Comparison of ENCODE assay signal across 32 mouse cellular contexts in the genomic region with DNA sequence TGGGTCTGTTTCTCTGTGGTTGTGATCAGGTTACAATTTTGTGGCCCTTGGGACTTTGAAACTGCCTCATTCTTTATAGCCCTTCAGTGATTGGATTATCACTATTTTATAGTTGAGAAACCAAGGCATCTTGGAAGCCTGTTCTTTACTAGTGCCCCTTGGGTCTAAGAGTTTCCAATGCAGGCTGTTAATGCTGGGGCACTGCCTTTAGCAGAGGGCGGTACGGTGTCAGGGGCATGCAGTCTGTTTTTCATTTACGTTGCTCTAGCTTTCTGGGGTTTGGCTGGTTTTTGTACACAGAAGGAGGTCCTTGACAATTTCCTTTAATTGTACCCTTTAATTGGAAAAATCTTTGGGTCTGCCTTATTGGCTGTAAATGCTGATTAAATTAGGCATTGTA. TPM values are rescaled to one million over a fixed set of nuclear protein-coding genes. Genes with fewer than 3 reads are reported as not detected.
A peak's percentile ranks its signal among the peaks of the same experiment; 100 is the strongest.
DNase-seq lines count a peak whose midpoint lies in the region; ATAC-seq lines count a peak whose summit lies in the region.
"Had no signal": no experiment of that assay in that cellular context is flagged by ENCODE, and none has a peak within 500 bp of the region (broad histone marks: within the 10 kb centered on the region; RNA-seq: fewer than 3 reads in every experiment).

No protein-coding gene starts in this region.

- no peak overlapping the region for H3K4me2 ChIP-seq in embryonic facial prominence, embryonic 13.5 days
- no peak overlapping the region for H3K4me2 ChIP-seq in embryonic facial prominence, embryonic 15.5 days (replicated peaks)
- no peak overlapping the region for H3K4me2 ChIP-seq in limb, embryonic 13.5 days (replicated peaks)
- H3K4me2 ChIP-seq: embryonic facial prominence, embryonic 12.5 days; heart, embryonic 13.5 days; hindbrain, embryonic 14.5 days; intestine, embryonic 15.5 days had no signal

- no peaks in the 10 kb centered on the region for H3K27me3 ChIP-seq in embryonic facial prominence, embryonic 13.5 days
- H3K27me3 ChIP-seq in embryonic facial prominence, embryonic 15.5 days = no peaks in the 10 kb centered on the region
- no peaks in the 10 kb centered on the region for H3K27me3 ChIP-seq in limb, embryonic 10.5 days (ENCODE audit: low read depth, poor library complexity, severe bottlenecking)
- no peaks in the 10 kb centered on the region for H3K27me3 ChIP-seq in limb, embryonic 13.5 days
- H3K27me3 ChIP-seq: embryonic facial prominence, embryonic 12.5 days; heart, embryonic 13.5 days; intestine, embryonic 15.5 days; Patski had no signal

- H3K27ac ChIP-seq in embryonic facial prominence, embryonic 13.5 days = peak overlapping the region; percentile 17; the same call in 1 of the 2 replicates
- H3K27ac ChIP-seq in embryonic facial prominence, embryonic 15.5 days (replicated peaks) = peak overlapping the region; percentile 45; the same call in 1 of the 2 replicates
- peak overlapping the region; percentile 71 for H3K27ac ChIP-seq in limb, embryonic 10.5 days
- H3K27ac ChIP-seq in limb, embryonic 13.5 days = no peak overlapping the region; the same call in 1 of the 2 replicates
- H3K27ac ChIP-seq: heart, embryonic 10.5 days; heart, embryonic 13.5 days; hindbrain, embryonic 14.5 days; hindbrain, postnatal 0 days; intestine, embryonic 15.5 days had no signal

- DNase-seq in limb, embryonic 10.5 days (ENCODE audit: low spot score) = no peak
- DNase-seq in layer of hippocampus, adult 8-10 months (ENCODE audit: low spot score in 2 of 2) = no peak
- DNase-seq in cerebellum, adult 18-20 months = no peak
- no peak for DNase-seq in B cell, adult 2 months
- DNase-seq in adrenal gland, adult 8-10 months = no peak
- DNase-seq: adrenal gland, postnatal 25 days; cerebellum, adult 2 months; cerebellum, postnatal 10 days; cerebellum, postnatal 36 days; embryo, embryonic 11 days; forebrain, postnatal 0 days; gastrocnemius, postnatal 25 days; heart, adult 18-20 months; heart, postnatal 14 days; heart, postnatal 4 days; kidney, adult 11 months had no signal

- ATAC-seq in embryonic facial prominence, embryonic 13.5 days (ENCODE audit: insufficient number of reproducible peaks, insufficient read depth, low FRiP score, low TSS enrichment, low read depth) = no peak
- no peak for ATAC-seq in embryonic facial prominence, embryonic 15.5 days (ENCODE audit: insufficient number of reproducible peaks, low FRiP score, low TSS enrichment, low read depth)
- peak; percentile 62; the same call in 1 of the 2 replicates for ATAC-seq in limb, embryonic 13.5 days (ENCODE audit: low FRiP score, low read depth)
- ATAC-seq: forebrain, embryonic 14.5 days; forebrain, postnatal 0 days; hindbrain, postnatal 0 days; intestine, embryonic 15.5 days; Patski had no signal

- no peaks in the 10 kb centered on the region for H3K9me3 ChIP-seq in embryonic facial prominence, embryonic 13.5 days
- no peaks in the 10 kb centered on the region for H3K9me3 ChIP-seq in embryonic facial prominence, embryonic 15.5 days (replicated peaks)
- H3K9me3 ChIP-seq in limb, embryonic 10.5 days (replicated peaks) = no peaks in the 10 kb centered on the region
- no peaks in the 10 kb centered on the region for H3K9me3 ChIP-seq in limb, embryonic 13.5 days
- H3K9me3 ChIP-seq: embryonic facial prominence, embryonic 12.5 days; heart, embryonic 10.5 days; heart, embryonic 13.5 days; intestine, embryonic 15.5 days had no signal

- WGBS in embryonic facial prominence, embryonic 13.5 days = 41% methylated on average over 3 of the region's 3 CpGs
- 63% methylated on average over 3 of the region's 3 CpGs for WGBS in embryonic facial prominence, embryonic 15.5 days
- 54% methylated on average over 3 of the region's 3 CpGs for WGBS in limb, embryonic 10.5 days
- WGBS in limb, embryonic 13.5 days = 23% methylated on average over 3 of the region's 3 CpGs

- peaks cover 91% of the 10 kb centered on the region for H3K36me3 ChIP-seq in embryonic facial prominence, embryonic 13.5 days
- peaks cover 87% of the 10 kb centered on the region for H3K36me3 ChIP-seq in embryonic facial prominence, embryonic 15.5 days
- peaks cover 96% of the 10 kb centered on the region for H3K36me3 ChIP-seq in limb, embryonic 10.5 days
- H3K36me3 ChIP-seq in limb, embryonic 13.5 days = peaks cover 87% of the 10 kb centered on the region

- H3K4me3 ChIP-seq in embryonic facial prominence, embryonic 13.5 days = no peak overlapping the region
- no peak overlapping the region for H3K4me3 ChIP-seq in embryonic facial prominence, embryonic 15.5 days (replicated peaks)
- H3K4me3 ChIP-seq in limb, embryonic 10.5 days = no peak overlapping the region
- no peak overlapping the region for H3K4me3 ChIP-seq in limb, embryonic 13.5 days
- H3K4me3 ChIP-seq: embryonic facial prominence, embryonic 12.5 days; heart, embryonic 10.5 days; heart, embryonic 13.5 days; intestine, embryonic 15.5 days had no signal

- H3K4me1 ChIP-seq in embryonic facial prominence, embryonic 13.5 days = peaks cover 8% of the 10 kb centered on the region
- H3K4me1 ChIP-seq in embryonic facial prominence, embryonic 15.5 days = 0 out of 2 replicates have a peak, but pooled peaks cover 5% of the 10 kb centered on the region
- peaks cover 13% of the 10 kb centered on the region for H3K4me1 ChIP-seq in limb, embryonic 10.5 days
- H3K4me1 ChIP-seq in limb, embryonic 13.5 days = peaks cover 16% of the 10 kb centered on the region
- H3K4me1 ChIP-seq: embryonic facial prominence, embryonic 12.5 days; heart, embryonic 10.5 days; heart, embryonic 13.5 days; intestine, embryonic 15.5 days had no signal

- H3K9ac ChIP-seq in embryonic facial prominence, embryonic 13.5 days = no peak overlapping the region
- H3K9ac ChIP-seq in embryonic facial prominence, embryonic 15.5 days = no peak overlapping the region
- no peak overlapping the region for H3K9ac ChIP-seq in limb, embryonic 13.5 days
- H3K9ac ChIP-seq: embryonic facial prominence, embryonic 12.5 days; forebrain, postnatal 0 days; heart, embryonic 13.5 days; hindbrain, embryonic 14.5 days; intestine, embryonic 15.5 days had no signal

RNA-seq across cellular contexts. Expression of a gene that starts 11.2 kb away (rescaled TPM):
- not detected in 2 replicates for polyA plus RNA-seq in embryonic facial prominence, embryonic 13.5 days (2015; fragmentation: Nextera tagmentation; extraction: Ambion mirVana)
- 0.24 and 0.31 TPM in 2 replicates for polyA plus RNA-seq in embryonic facial prominence, embryonic 15.5 days (2015; fragmentation: Nextera tagmentation; extraction: Ambion mirVana)
- polyA plus RNA-seq in limb, embryonic 10.5 days (2016; fragmentation: Nextera tagmentation; extraction: Ambion mirVana) = 0.39 TPM in 1 of 2 replicates, not detected in the other
- polyA plus RNA-seq in limb, embryonic 13.5 days (2015; fragmentation: Nextera tagmentation; extraction: Ambion mirVana) = 0.53 TPM in 1 of 2 replicates, not detected in the other
- total RNA-seq in layer of hippocampus, adult 8-10 months (2022) = 1 to 10 TPM in 1 of 4 experiments, under 1 TPM in 2, not detected in 1; 0.61 to 1.8 (median 0.87) TPM
- total RNA-seq in adrenal gland, adult 8-10 months (2022) = under 1 TPM in 1 of 4 experiments, not detected in 3; 0.38 TPM
- total RNA-seq: adrenal gland, postnatal 25 days; forebrain, postnatal 0 days; gastrocnemius, adult 8-10 months; gastrocnemius, postnatal 25 days; heart, adult 18-20 months; heart, postnatal 14 days; heart, postnatal 4 days; hindbrain, postnatal 0 days had no signal
- polyA plus RNA-seq: embryonic facial prominence, embryonic 12.5 days; forebrain, embryonic 11.5 days; forebrain, embryonic 14.5 days; forebrain, postnatal 0 days; gonadal fat pad, adult 2 months; heart, embryonic 16.5 days; hindbrain, embryonic 11.5 days; hindbrain, postnatal 0 days had no signal

RNA-seq across cellular contexts. Expression of a gene that starts 25.8 kb away (rescaled TPM):
- 88.3 and 92.4 TPM in 2 replicates for polyA plus RNA-seq in embryonic facial prominence, embryonic 13.5 days (2015; fragmentation: Nextera tagmentation; extraction: Ambion mirVana)
- 65.1 and 75.3 TPM in 2 replicates for polyA plus RNA-seq in embryonic facial prominence, embryonic 15.5 days (2015; fragmentation: Nextera tagmentation; extraction: Ambion mirVana)
- polyA plus RNA-seq in limb, embryonic 10.5 days (2016; fragmentation: Nextera tagmentation; extraction: Ambion mirVana) = 25.9 and 27.9 TPM in 2 replicates
- polyA plus RNA-seq in limb, embryonic 13.5 days (2015; fragmentation: Nextera tagmentation; extraction: Ambion mirVana) = 28.5 and 30.0 TPM in 2 replicates
- 10 to 100 TPM in 3 of 4 experiments, 1 to 10 TPM in 1; 7.6 to 11.3 (median 10.9) TPM for total RNA-seq in layer of hippocampus, adult 8-10 months (2022)
- total RNA-seq in adrenal gland, adult 8-10 months (2022) = 10 to 100 TPM; 19.1 to 36.7 (median 32.9) TPM

RNA-seq across cellular contexts. Expression of a gene that starts 34.4 kb away (rescaled TPM):
- polyA plus RNA-seq in embryonic facial prominence, embryonic 13.5 days (2015; fragmentation: Nextera tagmentation; extraction: Ambion mirVana) = 30.4 and 33.0 TPM in 2 replicates
- polyA plus RNA-seq in embryonic facial prominence, embryonic 15.5 days (2015; fragmentation: Nextera tagmentation; extraction: Ambion mirVana) = 24.0 and 25.7 TPM in 2 replicates
- polyA plus RNA-seq in limb, embryonic 10.5 days (2016; fragmentation: Nextera tagmentation; extraction: Ambion mirVana) = 16.5 and 25.8 TPM in 2 replicates
- 33.3 and 34.3 TPM in 2 replicates for polyA plus RNA-seq in limb, embryonic 13.5 days (2015; fragmentation: Nextera tagmentation; extraction: Ambion mirVana)
- total RNA-seq in layer of hippocampus, adult 8-10 months (2022) = 10 to 100 TPM; 53.6 to 71.8 (median 69.3) TPM
- 10 to 100 TPM in 2 of 4 experiments, 1 to 10 TPM in 2; 6.6 to 16.4 (median 11.4) TPM for total RNA-seq in adrenal gland, adult 8-10 months (2022)

RNA-seq across cellular contexts. Expression of a gene that starts 46.7 kb away (rescaled TPM):
- polyA plus RNA-seq in embryonic facial prominence, embryonic 13.5 days (2015; fragmentation: Nextera tagmentation; extraction: Ambion mirVana) = 9.3 and 10.4 TPM in 2 replicates
- 13.3 and 15.6 TPM in 2 replicates for polyA plus RNA-seq in embryonic facial prominence, embryonic 15.5 days (2015; fragmentation: Nextera tagmentation; extraction: Ambion mirVana)
- 12.0 and 17.2 TPM in 2 replicates for polyA plus RNA-seq in limb, embryonic 10.5 days (2016; fragmentation: Nextera tagmentation; extraction: Ambion mirVana)
- polyA plus RNA-seq in limb, embryonic 13.5 days (2015; fragmentation: Nextera tagmentation; extraction: Ambion mirVana) = 7.8 and 8.6 TPM in 2 replicates
- total RNA-seq in layer of hippocampus, adult 8-10 months (2022) = 10 to 100 TPM; 14.1 to 17.8 (median 16.2) TPM
- total RNA-seq in adrenal gland, adult 8-10 months (2022) = 10 to 100 TPM; 16.1 to 33.3 (median 21.8) TPM

RNA-seq across cellular contexts. Expression of a gene that starts 48.1 kb away (rescaled TPM):
- 83.5 and 86.1 TPM in 2 replicates for polyA plus RNA-seq in embryonic facial prominence, embryonic 13.5 days (2015; fragmentation: Nextera tagmentation; extraction: Ambion mirVana)
- polyA plus RNA-seq in embryonic facial prominence, embryonic 15.5 days (2015; fragmentation: Nextera tagmentation; extraction: Ambion mirVana) = 72.2 and 79.7 TPM in 2 replicates
- 94.3 and 96.4 TPM in 2 replicates for polyA plus RNA-seq in limb, embryonic 10.5 days (2016; fragmentation: Nextera tagmentation; extraction: Ambion mirVana)
- 79.0 and 82.0 TPM in 2 replicates for polyA plus RNA-seq in limb, embryonic 13.5 days (2015; fragmentation: Nextera tagmentation; extraction: Ambion mirVana)
- 10 to 100 TPM; 39.6 to 51.5 (median 42.7) TPM for total RNA-seq in layer of hippocampus, adult 8-10 months (2022)
- total RNA-seq in adrenal gland, adult 8-10 months (2022) = 10 to 100 TPM; 23.7 to 26.0 (median 25.3) TPM
